In genomic region chr5:24577183-24577929, GRCm38 (mm10) we compare ENCODE assay signal across 8 mouse cellular contexts. TPM values are rescaled to one million over a fixed set of nuclear protein-coding genes. Genes with fewer than 3 reads are reported as not detected.
DNase-seq lines count a peak whose midpoint lies in the region; ATAC-seq and TF ChIP-seq lines count a peak whose summit lies in the region.

Gene Abcf2 (minus strand): TSS chr5:24577467.

- TF ChIP-seq CTCF in bone marrow macrophage, adult 2 months (IDR thresholded peaks at IDR 0.05; ENCODE audit: low read depth, low read length), result no peak
- TF ChIP-seq CTCF in embryonic fibroblast, embryonic 13.5 days (IDR thresholded peaks at IDR 0.05; ENCODE audit: borderline replicate concordance, insufficient read depth, low read length), result no peak

- H3K9me3 ChIP-seq in kidney, embryonic 14.5 days (ENCODE audit: control insufficient read depth, low read length), result no peaks in the 10 kb centered on the region
- no peaks in the 10 kb centered on the region for H3K9me3 ChIP-seq in limb, embryonic 15.5 days

- DNase-seq in A20 (ENCODE audit: low read depth, low spot score), result peak; percentile 100
- DNase-seq in heart, adult 9 months (ENCODE audit: low spot score in 2 of 2), result peak; percentile 99 to 100
- peak; percentile 99 for DNase-seq in monocyte, adult 2 months (ENCODE audit: low read depth in 1 of 2, low spot score in 2 of 2)
- DNase-seq in spleen, postnatal 36 days (ENCODE audit: low spot score in 2 of 2), result peak; percentile 99

- peaks cover 15% of the 10 kb centered on the region for H3K4me1 ChIP-seq in bone marrow macrophage, adult 2 months (ENCODE audit: control insufficient read depth, insufficient read depth, low read length)
- peaks cover 6% of the 10 kb centered on the region; the same call in 1 of the 2 replicates for H3K4me1 ChIP-seq in embryonic fibroblast, embryonic 13.5 days (ENCODE audit: control insufficient read depth, insufficient read depth, low read length)
- H3K4me1 ChIP-seq in kidney, embryonic 14.5 days (ENCODE audit: control insufficient read depth, insufficient read depth, low read length), result peaks cover 12% of the 10 kb centered on the region; the same call in 1 of the 2 replicates
- H3K4me1 ChIP-seq in limb, embryonic 15.5 days, result peaks cover 15% of the 10 kb centered on the region

- H3K4me2 ChIP-seq in kidney, embryonic 14.5 days (replicated peaks; ENCODE audit: low read depth, low read length), result peak within 1 kb of the TSS; percentile 66
- H3K4me2 ChIP-seq in limb, embryonic 15.5 days, result peak within 1 kb of the TSS; percentile 81

- H3K9ac ChIP-seq in kidney, embryonic 14.5 days (ENCODE audit: low read depth, low read length), result peak within 1 kb of the TSS; percentile 81
- H3K9ac ChIP-seq in limb, embryonic 15.5 days, result peak within 1 kb of the TSS; percentile 78

- peak; percentile 86 for TF ChIP-seq POLR2A in bone marrow macrophage, adult 2 months (IDR thresholded peaks at IDR 0.05; ENCODE audit: borderline replicate concordance, low read depth, low read length)
- TF ChIP-seq POLR2A in embryonic fibroblast, embryonic 13.5 days (IDR thresholded peaks at IDR 0.05; ENCODE audit: low read depth, low read length), result peak; percentile 99

- WGBS in kidney, embryonic 14.5 days, result under 1% methylated on average over 48 of the region's 48 CpGs
- under 1% methylated on average over 48 of the region's 48 CpGs for WGBS in limb, embryonic 15.5 days

- no peaks in the 10 kb centered on the region for H3K27me3 ChIP-seq in kidney, embryonic 14.5 days (ENCODE audit: control insufficient read depth, insufficient read depth, low read length)
- no peaks in the 10 kb centered on the region for H3K27me3 ChIP-seq in limb, embryonic 15.5 days

- peaks cover 31% of the 10 kb centered on the region for H3K36me3 ChIP-seq in kidney, embryonic 14.5 days (ENCODE audit: control insufficient read depth, insufficient read depth, low read length)
- H3K36me3 ChIP-seq in limb, embryonic 15.5 days, result peaks cover 30% of the 10 kb centered on the region

- H3K27ac ChIP-seq in bone marrow macrophage, adult 2 months (ENCODE audit: insufficient read depth, low read depth, low read length), result peak within 1 kb of the TSS; percentile 82
- peak within 1 kb of the TSS; percentile 55 for H3K27ac ChIP-seq in embryonic fibroblast, embryonic 13.5 days (ENCODE audit: insufficient read depth, low read length)
- H3K27ac ChIP-seq in kidney, embryonic 14.5 days (ENCODE audit: low read depth, low read length), result peak within 1 kb of the TSS; percentile 81
- peak within 1 kb of the TSS; percentile 87 for H3K27ac ChIP-seq in limb, embryonic 15.5 days

- peak within 1 kb of the TSS; percentile 76 for H3K4me3 ChIP-seq in bone marrow macrophage, adult 2 months (ENCODE audit: insufficient read depth, low read length)
- H3K4me3 ChIP-seq in embryonic fibroblast, embryonic 13.5 days (ENCODE audit: insufficient read depth, low read length), result peak within 1 kb of the TSS; percentile 78
- peak within 1 kb of the TSS; percentile 73 for H3K4me3 ChIP-seq in kidney, embryonic 14.5 days (ENCODE audit: low read length)
- peak within 1 kb of the TSS; percentile 79 for H3K4me3 ChIP-seq in limb, embryonic 15.5 days

- ATAC-seq in kidney, embryonic 14.5 days (ENCODE audit: low FRiP score, low TSS enrichment), result peak; percentile 98
- peak; percentile 96 for ATAC-seq in limb, embryonic 15.5 days (ENCODE audit: insufficient number of reproducible peaks, low FRiP score, low TSS enrichment, low read depth)

RNA-seq across cellular contexts. Expression of gene Abcf2, which starts in this region (rescaled TPM):
- polyA plus RNA-seq in bone marrow macrophage, adult 2 months (2012; ENCODE audit: insufficient read depth, insufficient read length, missing spikeins), result 32.7 and 34.5 TPM in 2 replicates
- 69.3 and 73.4 TPM in 2 replicates for polyA plus RNA-seq in embryonic fibroblast, embryonic 13.5 days (2011; ENCODE audit: insufficient read length, low read depth, missing spikeins)
- polyA plus RNA-seq in kidney, embryonic 14.5 days (2014; fragmentation: Nextera tagmentation; extraction: Ambion mirVana), result 102 and 121 TPM in 2 replicates
- polyA plus RNA-seq in limb, embryonic 15.5 days (2015; fragmentation: Nextera tagmentation; extraction: Ambion mirVana), result 97.2 and 98.2 TPM in 2 replicates

Comparison
In these comparisons a context has a peak if more than half of its experiments do, and no peak if none do; other contexts are left out.
1. Peak in every context shown above with its lines: DNase-seq, ATAC-seq, H3K4me3 ChIP-seq and H3K27ac ChIP-seq.